Mouse (Mus musculus) 3T3-L1 (cell line): ENCODE measurements at regions not wholly inside any gene's neighbourhood (a gene's known extent, or its start where the extent isn't known, plus 50 kb on each side); places are given as distances from the start of the nearest gene placed in this dataset.

Experiments
- DNase-seq: peaks from one replicate; pipeline ENCODE4 v3.0.0-alpha.2; 2015; ENCODE audit warnings: low read depth, low spot score

- DNase-seq, result no peak
Measured at GRCm38 (mm10) chr14:101382838-101383237, 182.7 kb upstream of the Prr30 start.

GRCm38 (mm10) chr14:101381943-101382342, 181.8 kb upstream of the Prr30 start:
- DNase-seq, result no peak

GRCm38 (mm10) chr14:101379663-101380006, 179.5 kb upstream of the Prr30 start:
- DNase-seq, result no peak

GRCm38 (mm10) chr14:101378965-101379662, 179.0 kb upstream of the Prr30 start:
- peak; percentile 73 for DNase-seq

GRCm38 (mm10) chr14:101378545-101378944, 178.4 kb upstream of the Prr30 start:
- no peak for DNase-seq

- DNase-seq, result peak; percentile 64
Measured at GRCm38 (mm10) chr14:101376690-101377089, 176.6 kb upstream of the Prr30 start.

GRCm38 (mm10) chr14:101375833-101376232, 175.7 kb upstream of the Prr30 start:
- DNase-seq, result no peak

GRCm38 (mm10) chr14:101373864-101374263, 173.7 kb upstream of the Prr30 start:
- no peak for DNase-seq

GRCm38 (mm10) chr14:101359860-101360259, 159.7 kb upstream of the Prr30 start:
- no peak for DNase-seq

- no peak for DNase-seq
Measured at GRCm38 (mm10) chr14:101353009-101353378, 152.9 kb upstream of the Prr30 start.

GRCm38 (mm10) chr14:101352046-101353008, 152.2 kb upstream of the Prr30 start:
- DNase-seq, result peak; percentile 64

- DNase-seq, result peak; percentile 74
Measured at GRCm38 (mm10) chr14:101340331-101340730, 140.2 kb upstream of the Prr30 start.

GRCm38 (mm10) chr14:101332015-101332414, 131.9 kb upstream of the Prr30 start:
- no peak for DNase-seq

GRCm38 (mm10) chr14:101327421-101327820, 127.3 kb upstream of the Prr30 start:
- no peak for DNase-seq

GRCm38 (mm10) chr14:101326477-101326941, 126.4 kb upstream of the Prr30 start:
- no peak for DNase-seq

- DNase-seq, result no peak
Measured at GRCm38 (mm10) chr14:101323361-101323760, 123.2 kb upstream of the Prr30 start.

GRCm38 (mm10) chr14:101307920-101308319, 107.8 kb upstream of the Prr30 start:
- DNase-seq, result no peak

GRCm38 (mm10) chr14:101304487-101305032, 104.4 kb upstream of the Prr30 start:
- DNase-seq, result peak; percentile 43

GRCm38 (mm10) chr14:101297841-101298240, 97.7 kb upstream of the Prr30 start:
- DNase-seq, result no peak

GRCm38 (mm10) chr14:101294693-101295092, 94.6 kb upstream of the Prr30 start:
- DNase-seq, result peak; percentile 42

GRCm38 (mm10) chr14:101287755-101288154, 87.6 kb upstream of the Prr30 start:
- peak; percentile 39 for DNase-seq

- no peak for DNase-seq
Measured at GRCm38 (mm10) chr14:101269048-101269789, 69.1 kb upstream of the Prr30 start.
